Mouse (Mus musculus) skeletal muscle tissue, adult 2 months (tissue): ENCODE measurements around the gene Serinc5.
A peak's percentile ranks its signal among the peaks of the same experiment; 100 is the strongest.

Experiments
- DNase-seq: peaks from one replicate; pipeline ENCODE4 v3.0.0-alpha.2; 2012; ENCODE audit warnings: low read depth, low spot score

Gene Serinc5

DNA sequence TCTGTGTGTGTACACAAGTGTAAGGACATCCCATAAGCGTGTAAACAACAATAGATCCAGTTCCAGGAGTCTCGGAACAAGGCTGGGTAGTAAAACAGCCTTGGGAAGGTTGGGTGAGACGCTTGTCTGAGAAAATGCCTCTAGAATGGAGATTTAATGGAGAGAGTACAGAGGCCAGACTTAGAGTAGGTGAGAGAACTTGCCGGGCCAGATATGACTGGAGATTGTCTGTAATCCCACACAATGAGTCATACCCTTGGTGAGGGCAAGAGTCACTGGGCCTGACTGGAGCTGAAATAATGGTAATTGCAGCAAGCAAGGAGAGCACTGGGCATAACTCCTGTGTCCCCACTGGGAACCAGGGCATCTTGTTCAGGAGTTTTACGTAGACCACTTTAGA is 2.2 kb downstream of the Serinc5 start:
- DNase-seq: no peak

DNA sequence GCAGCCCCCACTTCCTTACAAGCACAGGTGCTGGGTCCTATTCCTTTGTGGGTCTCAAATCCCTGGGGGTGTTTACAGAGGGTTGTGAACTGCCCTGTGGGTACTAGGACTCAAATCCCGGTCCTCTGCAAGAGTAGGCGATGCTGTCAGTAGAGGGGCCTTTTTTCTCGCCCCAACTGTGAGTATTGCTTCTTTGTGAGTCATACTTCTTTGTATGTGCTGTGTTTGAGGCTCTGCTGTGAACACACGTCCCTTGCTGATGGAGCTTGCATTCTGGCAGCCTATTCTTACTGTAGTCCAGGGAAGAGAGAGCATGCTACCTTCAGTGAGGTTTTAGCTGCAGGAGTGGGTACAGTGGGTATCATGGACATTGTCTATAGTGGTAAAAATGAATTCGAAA is 4.3 kb downstream of the Serinc5 start:
- no peak for DNase-seq

DNA sequence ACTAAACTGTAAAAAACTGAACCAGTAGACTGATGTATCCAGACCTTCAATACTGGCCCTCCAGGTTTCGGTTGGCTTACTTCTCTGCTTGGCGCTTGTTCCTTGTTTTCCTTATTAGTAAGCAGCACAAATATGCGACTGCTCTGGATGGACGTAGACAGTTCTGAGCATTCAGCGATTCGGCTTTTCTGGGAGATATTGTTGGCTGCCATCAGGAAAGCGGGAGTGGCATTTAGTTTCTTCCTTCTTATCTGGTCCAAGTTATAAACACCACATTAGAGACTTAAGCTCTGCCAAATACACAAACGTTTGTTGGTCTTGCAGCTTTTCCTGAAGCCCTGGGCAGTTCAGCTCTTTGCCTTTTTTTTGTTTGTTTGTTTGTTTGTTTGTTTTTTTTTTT is 5.6 kb downstream of the Serinc5 start:
- no peak for DNase-seq

DNA sequence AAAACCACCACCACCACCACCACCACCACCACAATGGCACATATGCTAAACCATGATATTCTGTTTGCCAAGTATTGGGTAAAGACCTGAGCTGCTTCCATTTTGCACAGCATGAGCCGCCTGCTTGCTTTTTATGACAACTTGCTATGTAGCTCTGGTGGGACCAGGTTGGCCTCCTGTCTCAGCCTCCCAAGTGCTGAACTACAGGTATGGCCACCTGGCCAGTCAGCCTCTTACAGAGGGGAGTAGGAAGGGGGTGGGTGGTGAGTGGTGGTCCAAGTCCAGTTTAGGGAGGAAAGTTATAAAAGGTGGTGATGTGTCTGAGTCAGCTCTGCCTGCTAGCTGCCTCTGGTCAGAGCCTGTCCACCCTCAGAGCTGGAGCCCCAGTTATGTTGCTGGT is 15.3 kb downstream of the Serinc5 start:
- no peak for DNase-seq

DNA sequence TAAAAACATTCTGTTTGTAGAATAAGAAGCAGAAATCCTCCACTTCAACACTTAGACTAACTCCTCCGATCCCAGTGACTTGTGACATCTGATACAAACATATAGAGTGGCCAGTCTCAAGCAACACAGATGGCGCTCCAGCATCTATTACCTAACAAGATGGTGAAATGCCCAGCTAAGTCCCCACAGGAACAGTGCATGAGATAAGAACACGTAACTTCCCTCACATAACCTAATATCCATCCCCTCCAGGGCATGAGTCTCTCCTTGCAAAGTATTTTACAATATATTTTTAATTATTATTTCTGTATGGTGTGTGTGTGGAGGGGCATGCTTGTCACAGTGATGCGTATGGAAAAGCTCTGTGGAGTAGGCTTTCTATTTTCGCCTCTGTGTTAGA is 15.8 kb downstream of the Serinc5 start:
- no peak for DNase-seq

DNA sequence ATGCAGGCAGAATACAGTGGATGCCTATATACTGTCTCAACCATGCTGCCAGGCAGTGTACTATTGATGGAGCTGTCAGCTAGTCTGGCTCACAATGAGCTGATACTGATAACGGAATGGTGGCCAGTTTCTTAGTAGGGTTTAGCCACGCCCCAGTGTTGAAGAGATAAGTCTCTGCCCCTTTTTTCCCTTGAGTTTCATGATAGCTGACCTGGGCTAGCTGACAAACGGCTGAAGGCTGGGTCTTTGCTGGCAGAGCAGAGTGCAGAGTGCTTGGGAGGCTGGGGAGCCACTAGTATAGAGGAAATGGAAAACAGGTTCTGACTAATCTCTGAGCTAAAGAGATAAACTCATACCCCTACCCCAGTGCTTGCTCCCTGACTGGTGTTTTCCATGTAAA is 18.6 kb downstream of the Serinc5 start:
- no peak for DNase-seq

DNA sequence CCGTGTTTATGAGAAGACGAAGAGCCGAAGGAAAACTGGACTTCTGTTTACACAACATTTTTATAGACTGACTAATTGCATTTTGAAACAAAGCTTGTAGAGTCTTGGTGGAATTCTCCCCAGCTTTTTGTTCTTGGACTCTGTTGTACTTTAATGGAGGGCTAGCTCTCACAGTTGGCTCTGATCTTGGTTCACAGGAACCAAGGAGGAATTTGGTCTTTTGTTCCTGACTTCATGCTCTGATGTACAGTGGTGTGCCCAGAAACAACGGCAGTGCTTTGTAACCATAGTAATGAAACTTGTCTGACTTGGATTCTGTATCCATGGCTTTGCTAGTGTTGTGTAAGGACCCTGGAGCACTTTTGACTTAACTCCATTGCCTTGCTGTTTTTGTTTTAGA is 20.6 kb downstream of the Serinc5 start:
- DNase-seq: no peak

DNA sequence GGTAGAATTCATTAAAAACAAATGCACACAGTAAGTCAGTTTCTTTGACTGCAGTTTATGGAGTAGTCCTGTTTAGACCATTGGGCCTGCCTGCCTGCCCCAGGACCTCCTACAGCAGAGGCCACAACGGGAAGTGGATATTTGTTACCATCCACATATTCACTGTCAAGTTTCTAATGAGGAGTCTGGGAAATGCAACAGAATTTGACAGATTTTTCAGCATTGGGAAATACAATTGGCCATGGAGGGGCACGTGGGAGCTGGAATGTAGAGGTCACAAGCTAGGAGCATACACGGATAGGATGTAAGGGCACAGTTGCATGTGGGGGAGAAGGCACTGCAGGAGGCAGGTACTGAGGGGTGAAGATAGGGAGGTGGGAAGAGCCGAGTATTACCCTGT is 21.7 kb downstream of the Serinc5 start:
- DNase-seq: no peak

DNA sequence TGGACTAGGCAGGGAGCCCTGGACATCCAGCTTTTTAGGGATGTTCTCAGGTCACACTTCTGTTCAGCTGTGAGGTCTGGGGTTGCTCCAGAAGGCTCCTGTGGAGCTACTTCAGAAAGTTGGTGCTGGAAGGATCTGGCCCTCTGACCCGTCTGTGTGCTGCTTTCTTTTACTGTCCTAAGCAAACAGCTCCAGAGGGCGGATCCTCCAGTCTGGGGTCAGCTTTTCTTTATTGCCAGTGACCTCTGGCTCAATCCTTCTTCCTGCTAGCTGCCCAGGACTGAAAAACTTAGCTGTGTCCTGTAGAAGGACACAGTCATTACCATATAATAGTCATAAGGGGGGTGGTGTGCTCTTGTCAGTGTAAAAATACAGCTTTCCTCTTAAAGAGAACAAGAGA is 24.1 kb downstream of the Serinc5 start:
- no peak for DNase-seq

DNA sequence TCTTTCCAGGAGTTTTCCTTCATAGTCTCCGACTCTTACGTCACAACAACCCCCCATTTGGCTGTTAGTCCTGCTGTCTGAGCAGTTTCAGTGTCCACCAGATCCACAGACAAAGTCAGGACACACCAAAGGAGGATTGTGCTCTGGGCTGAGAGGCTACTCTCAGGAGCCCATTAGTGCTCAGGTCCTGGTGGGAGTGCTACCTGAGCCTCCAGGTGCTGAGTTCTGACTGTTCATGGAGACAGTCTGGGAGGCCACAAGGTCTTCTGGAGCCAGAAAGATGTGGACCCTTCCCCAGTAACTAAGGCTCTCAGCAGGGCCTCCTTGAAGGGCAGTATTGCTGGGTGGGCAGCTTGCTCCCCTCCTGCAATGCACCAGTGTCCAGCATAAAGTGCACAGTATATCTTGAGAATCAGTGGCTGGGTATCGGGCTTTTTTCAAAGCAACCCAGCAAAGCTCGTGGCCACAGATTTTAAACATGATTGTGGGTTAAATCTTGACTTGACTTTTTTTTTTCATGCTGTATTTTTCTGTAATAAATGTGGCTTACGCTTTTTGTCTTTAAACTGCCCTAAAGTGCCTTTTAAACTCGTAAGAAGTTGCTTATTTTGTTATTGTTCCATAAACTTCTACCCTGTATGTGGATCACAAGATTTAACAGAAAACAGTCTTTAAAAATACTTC is 25.5 kb downstream of the Serinc5 start:
- no peak for DNase-seq

DNA sequence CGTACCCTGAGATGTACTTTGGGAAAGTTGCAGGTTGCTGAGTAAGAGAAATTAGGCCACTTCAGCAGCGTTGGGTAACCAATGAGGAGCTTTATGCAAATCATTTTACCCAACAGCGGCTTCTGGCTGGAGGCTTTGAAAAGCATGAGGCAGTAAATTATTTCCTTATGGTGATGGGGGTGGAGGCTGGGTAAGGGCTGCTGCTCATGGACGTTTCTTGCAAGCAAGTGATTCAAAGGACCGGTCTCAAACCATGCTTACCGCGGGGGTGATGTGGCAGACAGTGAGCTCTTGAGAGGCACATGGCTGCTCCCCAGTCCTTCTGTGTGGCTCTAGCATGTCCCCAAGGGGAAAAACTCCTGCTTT is 26.0 kb downstream of the Serinc5 start:
- DNase-seq: peak; percentile 66

DNA sequence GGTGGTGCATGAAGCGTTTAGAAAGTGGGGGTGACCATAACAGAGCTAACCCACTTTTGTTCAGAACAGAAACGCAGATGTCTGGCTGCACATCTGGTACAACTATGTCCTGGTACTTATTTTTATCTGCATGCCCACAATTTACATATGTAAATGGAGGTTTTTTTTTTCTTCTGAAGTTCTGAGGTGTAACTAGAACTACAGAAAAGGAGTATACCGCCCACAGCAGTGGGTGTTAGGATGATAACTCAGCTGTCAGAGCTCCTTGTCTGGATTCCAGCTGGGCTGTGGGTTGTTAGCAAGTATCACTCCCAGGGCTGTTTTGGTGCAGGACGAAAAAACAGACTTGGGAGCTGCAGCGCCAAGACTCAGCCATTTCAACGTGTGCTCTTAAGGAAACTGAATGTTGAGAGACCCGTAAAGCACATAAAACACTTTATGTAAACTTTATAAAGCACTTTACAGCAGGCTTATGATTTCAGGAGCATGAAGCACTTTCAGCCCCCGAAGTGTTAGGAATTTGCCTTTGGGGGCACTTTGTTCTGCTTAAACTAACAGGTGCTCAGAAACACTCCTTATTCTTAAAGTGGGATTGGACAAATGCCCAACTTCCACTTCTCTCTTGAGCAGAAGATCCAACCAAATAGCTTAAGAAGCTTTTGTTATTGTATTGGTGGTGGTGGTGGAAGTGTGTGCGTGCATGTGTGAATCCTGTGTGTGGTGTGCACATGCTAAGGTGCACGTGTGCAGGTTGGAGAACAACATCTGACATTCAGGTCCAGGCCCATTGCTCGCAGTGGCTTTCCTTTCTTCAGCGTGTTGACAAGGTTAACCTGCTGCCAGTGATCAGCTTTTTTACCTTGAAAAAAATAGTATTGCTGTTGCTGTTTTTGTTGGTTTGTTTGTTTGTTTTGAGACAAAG is 28.5 kb downstream of the Serinc5 start:
- no peak for DNase-seq

DNA sequence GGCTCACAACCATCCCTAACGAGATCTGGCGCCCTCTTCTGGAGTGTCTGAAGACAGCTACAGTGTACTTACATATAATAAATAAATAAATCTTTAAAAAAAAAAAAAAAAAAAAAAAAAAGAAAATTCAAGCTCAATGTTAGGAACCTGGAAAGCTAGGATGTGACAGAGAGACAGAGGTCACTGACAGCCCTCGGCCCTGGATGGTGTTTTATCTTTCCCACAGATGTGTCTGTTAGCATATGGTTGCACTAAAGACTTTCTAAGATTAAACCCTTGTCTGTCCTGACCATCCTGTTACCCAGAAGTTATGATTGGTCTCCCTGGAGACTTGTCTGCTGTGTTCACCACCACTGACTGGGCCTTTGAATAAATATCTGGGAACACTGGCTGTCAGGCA is 33.3 kb downstream of the Serinc5 start:
- DNase-seq: no peak

DNA sequence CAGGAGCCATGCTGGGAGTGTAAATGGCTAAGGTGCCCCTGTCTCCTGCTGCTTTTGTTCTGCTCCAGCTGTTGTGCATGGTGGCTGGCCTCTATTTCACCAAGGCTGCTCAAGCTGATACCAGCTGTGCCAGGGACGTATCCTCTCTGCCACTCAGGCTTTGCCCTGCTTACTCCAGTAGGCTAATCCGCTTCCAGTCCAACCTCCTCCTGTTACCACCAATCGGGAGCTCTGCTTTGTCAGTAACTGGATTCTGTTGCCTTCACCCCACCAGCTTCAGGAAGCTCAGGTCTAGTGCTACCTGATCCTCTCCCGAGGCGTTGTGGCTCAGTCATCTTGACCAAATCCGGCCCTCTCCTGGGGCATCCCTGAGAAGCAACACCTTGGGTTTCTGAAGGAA is 33.9 kb downstream of the Serinc5 start:
- DNase-seq: no peak

DNA sequence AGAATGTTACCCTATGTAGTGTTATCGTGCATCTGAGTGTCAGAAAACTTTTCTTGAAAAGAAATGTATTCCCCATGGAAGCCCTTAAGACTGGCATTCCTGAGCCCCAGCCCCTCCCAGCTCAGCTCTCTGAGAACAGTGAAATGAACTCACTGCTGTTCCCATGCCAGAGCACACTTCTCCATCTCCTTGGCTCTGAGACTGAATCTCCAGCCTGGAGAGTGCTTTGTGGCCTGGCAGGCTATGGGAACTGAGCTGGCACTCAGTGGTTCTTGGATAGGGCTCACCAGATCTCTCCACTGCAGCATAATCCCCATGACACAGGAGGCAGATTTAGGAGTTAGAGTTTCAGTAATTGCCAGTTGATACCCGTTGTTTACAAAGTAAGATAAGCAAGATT is 36.8 kb downstream of the Serinc5 start:
- peak; percentile 46 for DNase-seq

DNA sequence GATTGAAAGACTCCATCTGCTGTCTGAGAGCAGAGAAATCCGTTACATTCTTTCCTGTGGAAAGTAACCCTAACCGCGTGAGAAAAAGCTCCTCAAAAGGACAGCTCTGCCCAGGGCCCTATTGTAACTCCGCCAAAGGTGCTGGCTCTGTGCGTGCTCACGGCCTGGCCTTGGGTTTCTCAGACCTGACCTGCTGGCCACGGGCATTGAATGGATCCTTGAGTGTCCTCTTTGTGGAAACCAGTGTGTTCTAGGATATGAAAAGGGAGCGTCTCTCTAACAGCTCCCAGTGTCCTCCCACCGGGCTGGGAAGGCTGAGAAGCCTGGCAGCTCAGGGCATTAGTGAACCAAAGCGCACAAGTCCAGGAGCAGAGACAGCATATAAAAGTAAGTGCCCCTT is 38.2 kb downstream of the Serinc5 start:
- DNase-seq: no peak

DNA sequence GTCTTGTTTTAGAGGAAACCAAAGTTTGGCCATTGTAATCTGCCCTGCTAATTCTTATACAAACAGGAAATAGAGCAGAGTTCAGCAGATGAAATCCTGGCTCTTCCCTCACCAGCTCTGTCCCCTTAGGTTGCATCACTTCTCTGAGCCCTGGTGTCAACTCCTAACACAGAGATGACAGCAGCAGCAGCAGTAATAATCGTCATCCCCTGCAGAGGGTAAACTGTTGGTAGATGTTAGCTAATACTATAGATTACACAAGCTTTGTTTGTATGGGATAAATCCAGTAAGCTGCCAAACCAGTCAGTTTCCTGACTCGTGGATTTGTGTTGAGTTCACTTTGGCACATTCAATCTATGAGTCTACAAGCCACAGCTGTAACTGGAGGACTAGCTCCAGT is 40.1 kb downstream of the Serinc5 start:
- no peak for DNase-seq

DNA sequence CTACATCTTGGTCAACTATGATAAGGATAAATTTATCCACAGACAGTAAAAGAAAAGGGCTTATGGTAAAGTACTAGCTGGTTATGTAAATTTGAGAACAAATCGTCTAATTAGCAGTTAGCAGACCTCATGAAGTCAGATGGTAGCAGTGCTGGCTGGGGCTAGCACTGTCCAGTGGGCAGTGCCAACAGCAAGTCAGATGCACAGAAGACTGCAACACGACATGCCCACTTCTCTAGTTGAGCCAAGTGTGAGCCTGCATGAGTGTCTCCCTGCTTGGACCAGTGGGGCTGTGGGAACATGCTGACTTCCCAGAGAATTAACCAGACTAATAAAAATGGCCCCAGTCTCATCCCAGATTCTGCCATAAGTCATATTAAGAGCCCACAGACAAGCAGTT is 41.6 kb downstream of the Serinc5 start:
- no peak for DNase-seq

DNA sequence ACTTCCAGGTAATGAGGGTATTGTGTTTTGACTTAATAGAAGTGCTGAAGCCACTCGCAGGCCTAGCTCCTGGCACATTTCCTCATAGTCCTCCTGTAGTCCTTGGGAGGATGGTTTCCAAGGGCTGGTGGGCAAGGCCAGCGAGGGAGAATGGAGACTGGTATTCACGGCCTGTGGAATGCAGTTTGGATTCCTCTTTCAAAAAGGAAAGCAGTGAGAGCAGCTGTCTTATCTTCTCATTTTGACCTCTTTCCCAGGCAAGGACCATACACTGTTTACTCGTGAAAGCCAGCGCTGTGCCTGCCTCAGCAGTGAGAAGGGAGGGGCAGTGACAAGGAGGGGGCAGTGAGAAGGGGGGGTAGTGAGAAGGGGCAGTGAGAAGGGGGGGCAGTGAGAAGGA is 42.4 kb downstream of the Serinc5 start:
- no peak for DNase-seq

DNA sequence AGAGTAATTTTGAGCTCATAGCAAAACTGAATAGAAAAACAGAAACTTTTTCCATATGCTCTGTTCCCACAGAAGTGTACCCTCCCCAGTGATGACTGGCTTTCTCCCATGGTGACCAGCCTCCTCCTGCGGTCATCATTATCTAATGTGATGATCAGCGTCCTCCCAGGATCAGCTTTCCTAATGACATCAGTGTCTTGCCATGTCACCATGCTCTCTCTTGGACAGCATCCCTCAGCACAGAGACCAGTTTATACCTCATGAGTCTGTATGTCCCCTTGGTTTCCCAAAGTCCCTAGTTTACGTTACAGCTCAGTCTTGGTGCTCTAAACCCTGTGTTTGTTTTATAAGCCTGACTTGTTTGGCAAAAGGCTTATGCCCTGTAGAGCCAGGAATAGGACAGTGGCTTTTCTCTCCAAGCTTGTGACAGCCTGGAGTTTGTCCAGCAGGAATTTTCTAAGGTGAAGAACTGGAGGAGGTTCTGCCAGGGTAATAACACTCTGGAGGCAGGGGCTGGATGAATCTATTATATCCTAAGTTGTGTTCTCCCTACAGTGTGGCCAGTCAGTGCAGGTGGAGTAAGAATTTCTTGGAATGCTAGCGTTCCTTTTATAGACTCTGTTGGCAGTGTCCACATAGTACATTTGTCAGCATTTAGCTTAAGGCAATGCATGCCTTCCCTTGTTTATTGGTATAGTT is 46.1 kb downstream of the Serinc5 start:
- DNase-seq: peak; percentile 30

DNA sequence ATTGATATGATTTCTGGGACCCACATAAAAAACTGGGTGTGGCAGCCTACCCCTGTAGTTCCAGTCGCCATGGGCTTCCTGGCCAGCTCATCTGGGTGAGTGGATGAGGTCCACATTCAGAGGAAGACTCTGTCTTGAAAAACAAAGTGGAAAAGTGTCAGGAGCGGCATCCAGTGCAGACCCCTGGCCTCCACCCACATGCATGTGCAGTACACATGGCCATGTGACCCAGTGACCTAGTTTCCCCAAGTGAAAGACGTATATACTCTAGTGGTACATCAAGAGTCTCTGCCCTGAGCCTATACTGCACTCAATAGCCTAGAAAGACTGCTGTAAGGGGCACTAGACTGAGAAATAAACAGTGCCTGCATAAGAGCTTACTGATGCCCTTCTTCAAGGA is 48.7 kb downstream of the Serinc5 start:
- no peak for DNase-seq

DNA sequence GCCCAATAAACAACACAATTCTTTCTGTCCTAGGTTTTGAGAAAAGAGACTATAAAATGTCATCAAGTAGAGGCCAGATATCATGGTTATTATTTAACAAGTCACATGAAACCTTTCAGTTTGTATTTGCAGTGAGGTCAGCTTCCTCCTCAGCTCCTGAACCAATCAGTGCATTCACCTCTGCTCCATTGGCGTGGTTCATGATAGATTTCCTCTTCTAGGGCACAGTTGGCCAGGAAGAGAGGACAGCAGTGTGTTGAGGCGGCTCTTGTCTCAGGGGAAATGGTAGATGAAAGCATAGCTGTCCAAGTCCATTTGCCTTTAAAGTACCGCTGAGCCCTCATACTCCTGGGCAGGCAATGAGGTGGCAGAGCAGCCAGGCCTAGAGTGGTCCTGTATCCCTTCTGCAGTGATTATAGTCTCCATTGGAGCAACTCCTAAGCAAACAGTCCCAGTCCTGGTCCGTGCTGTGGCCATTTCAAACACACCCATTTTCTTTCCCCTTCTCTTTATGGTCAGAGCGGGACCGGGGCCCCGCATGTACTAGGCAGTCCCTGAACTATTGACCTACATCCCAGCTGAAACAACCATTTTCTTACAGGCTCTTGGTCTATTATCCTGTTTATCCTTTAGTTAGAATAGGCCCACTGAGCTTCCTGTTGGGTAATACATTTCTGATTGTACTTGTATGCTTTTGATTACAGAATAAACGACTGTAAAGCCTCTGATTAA is 51.8 kb downstream of the Serinc5 start:
- no peak for DNase-seq
